Mouse (Mus musculus): ENCODE results near the gene Mlh3. TPM values are rescaled to one million over a fixed set of nuclear protein-coding genes. Genes with fewer than 3 reads are reported as not detected.

The Mlh3 gene
- polyA plus RNA-seq, 1 experiment from 2014 or later, result 11.8 TPM

- Histone ChIP-seq H3K4me3 (ENCODE audit: low read depth, low read length) (no peak overlapping the region), H3K9me3 (ENCODE audit: control insufficient read depth, low read length) (no peaks in the 10 kb centered on the region), H3K4me1 (ENCODE audit: control insufficient read depth, insufficient read depth, low read length) (no peaks in the 10 kb centered on the region), H3K9ac (replicated peaks; ENCODE audit: low read depth, low read length) (no peak overlapping the region), H3K36me3 (ENCODE audit: control insufficient read depth, insufficient read depth, low read length) (peaks cover 36% of the 10 kb centered on the region), H3K27ac (ENCODE audit: low read depth, low read length) (no peak overlapping the region), H3K4me2 (ENCODE audit: low read depth, low read length) (no peak overlapping the region), H3K27me3 (ENCODE audit: control insufficient read depth, insufficient read depth, low read length) (no peaks in the 10 kb centered on the region)
- WGBS, result 85% methylated on average over 7 of the region's 7 CpGs
- ATAC-seq (ENCODE audit: low read depth), result no peak
These were observed 43.2 kb downstream of the Mlh3 start for GRCm38 (mm10) chr12:85227227-85227626.

GRCm38 (mm10) chr12:85219905-85220290, 50.5 kb downstream of the Mlh3 start:
- H3K36me3 ChIP-seq (ENCODE audit: control insufficient read depth, insufficient read depth, low read length), result peaks cover 20% of the 10 kb centered on the region
- H3K9ac ChIP-seq (replicated peaks; ENCODE audit: low read depth, low read length), result peak overlapping the region; percentile 66
- H3K9me3 ChIP-seq (ENCODE audit: control insufficient read depth, low read length), result no peaks in the 10 kb centered on the region
- no peaks in the 10 kb centered on the region for H3K27me3 ChIP-seq (ENCODE audit: control insufficient read depth, insufficient read depth, low read length)
- peak overlapping the region; percentile 72 for H3K4me3 ChIP-seq (ENCODE audit: low read depth, low read length)
- H3K4me1 ChIP-seq (ENCODE audit: control insufficient read depth, insufficient read depth, low read length), result peaks cover 16% of the 10 kb centered on the region
- peak overlapping the region; percentile 93 for H3K4me2 ChIP-seq (ENCODE audit: low read depth, low read length)
- peak overlapping the region; percentile 69 for H3K27ac ChIP-seq (ENCODE audit: low read depth, low read length)
- WGBS, result 7% methylated on average over 12 of the region's 12 CpGs
- no peak; the same call in 1 of the 2 replicates for ATAC-seq (ENCODE audit: low read depth)

GRCm38 (mm10) chr12:85219236-85219904, 51.0 kb downstream of the Mlh3 start, which contains the start of gene Eif2b2:
Eif2b2 (plus strand) TSS chr12:85219481.
- under 1% methylated on average over 54 of the region's 54 CpGs for WGBS
- ATAC-seq (ENCODE audit: low read depth), result peak; percentile 99
- Histone ChIP-seq H3K36me3 (ENCODE audit: control insufficient read depth, insufficient read depth, low read length) (peaks cover 15% of the 10 kb centered on the region), H3K9me3 (ENCODE audit: control insufficient read depth, low read length) (no peaks in the 10 kb centered on the region), H3K27me3 (ENCODE audit: control insufficient read depth, insufficient read depth, low read length) (no peaks in the 10 kb centered on the region), H3K9ac (replicated peaks; ENCODE audit: low read depth, low read length) (peak within 1 kb of the TSS; percentile 66), H3K27ac (ENCODE audit: low read depth, low read length) (peak within 1 kb of the TSS; percentile 69), H3K4me3 (ENCODE audit: low read depth, low read length) (peak within 1 kb of the TSS; percentile 72), H3K4me1 (ENCODE audit: control insufficient read depth, insufficient read depth, low read length) (peaks cover 16% of the 10 kb centered on the region), H3K4me2 (ENCODE audit: low read depth, low read length) (peak within 1 kb of the TSS; percentile 93)

- WGBS, result 88% methylated on average over 2 of the region's 2 CpGs
- ATAC-seq (ENCODE audit: low read depth), result no peak
These were observed 52.6 kb downstream of the Mlh3 start for GRCm38 (mm10) chr12:85217733-85218310.

GRCm38 (mm10) chr12:85215031-85215430, 55.4 kb downstream of the Mlh3 start:
- H3K4me3 ChIP-seq (ENCODE audit: low read depth, low read length), result no peak overlapping the region
- no peaks in the 10 kb centered on the region for H3K9me3 ChIP-seq (ENCODE audit: control insufficient read depth, low read length)
- peaks cover 5% of the 10 kb centered on the region for H3K4me1 ChIP-seq (ENCODE audit: control insufficient read depth, insufficient read depth, low read length)
- WGBS, result 87% methylated on average over 5 of the region's 5 CpGs
- H3K27ac ChIP-seq (ENCODE audit: low read depth, low read length), result no peak overlapping the region
- ATAC-seq (ENCODE audit: low read depth), result no peak
- H3K36me3 ChIP-seq (ENCODE audit: control insufficient read depth, insufficient read depth, low read length), result no peaks in the 10 kb centered on the region
- no peaks in the 10 kb centered on the region for H3K27me3 ChIP-seq (ENCODE audit: control insufficient read depth, insufficient read depth, low read length)
- no peak overlapping the region for H3K9ac ChIP-seq (replicated peaks; ENCODE audit: low read depth, low read length)
- H3K4me2 ChIP-seq (ENCODE audit: low read depth, low read length), result no peak overlapping the region

More at GRCm38 (mm10) chr12:85217733-85218310, 52.6 kb downstream of the Mlh3 start:
- Histone ChIP-seq H3K4me1 (ENCODE audit: control insufficient read depth, insufficient read depth, low read length) (peaks cover 16% of the 10 kb centered on the region), H3K27ac (ENCODE audit: low read depth, low read length) (no peak overlapping the region), H3K9me3 (ENCODE audit: control insufficient read depth, low read length) (no peaks in the 10 kb centered on the region), H3K36me3 (ENCODE audit: control insufficient read depth, insufficient read depth, low read length) (0 out of 2 replicates have a peak, but pooled peaks cover 7% of the 10 kb centered on the region), H3K27me3 (ENCODE audit: control insufficient read depth, insufficient read depth, low read length) (no peaks in the 10 kb centered on the region), H3K9ac (replicated peaks; ENCODE audit: low read depth, low read length) (no peak overlapping the region), H3K4me2 (ENCODE audit: low read depth, low read length) (no peak overlapping the region), H3K4me3 (ENCODE audit: low read depth, low read length) (no peak overlapping the region)

- no peak for ATAC-seq (ENCODE audit: low read depth)
- WGBS, result 33% methylated on average over 7 of the region's 7 CpGs
- no peak overlapping the region for H3K4me2 ChIP-seq (ENCODE audit: low read depth, low read length)
- H3K4me1 ChIP-seq (ENCODE audit: control insufficient read depth, insufficient read depth, low read length), result no peaks in the 10 kb centered on the region
- no peaks in the 10 kb centered on the region for H3K36me3 ChIP-seq (ENCODE audit: control insufficient read depth, insufficient read depth, low read length)
- no peaks in the 10 kb centered on the region for H3K27me3 ChIP-seq (ENCODE audit: control insufficient read depth, insufficient read depth, low read length)
- H3K4me3 ChIP-seq (ENCODE audit: low read depth, low read length), result no peak overlapping the region
- H3K27ac ChIP-seq (ENCODE audit: low read depth, low read length), result no peak overlapping the region
- no peaks in the 10 kb centered on the region for H3K9me3 ChIP-seq (ENCODE audit: control insufficient read depth, low read length)
- no peak overlapping the region for H3K9ac ChIP-seq (replicated peaks; ENCODE audit: low read depth, low read length)
These were observed 61.7 kb downstream of the Mlh3 start for GRCm38 (mm10) chr12:85208687-85209199.

- no peak overlapping the region for H3K9ac ChIP-seq (replicated peaks; ENCODE audit: low read depth, low read length)
- WGBS, result 83% methylated on average over 10 of the region's 10 CpGs
- no peaks in the 10 kb centered on the region for H3K9me3 ChIP-seq (ENCODE audit: control insufficient read depth, low read length)
- ATAC-seq (ENCODE audit: low read depth), result no peak
- H3K4me2 ChIP-seq (ENCODE audit: low read depth, low read length), result no peak overlapping the region
- H3K27ac ChIP-seq (ENCODE audit: low read depth, low read length), result no peak overlapping the region
- H3K4me3 ChIP-seq (ENCODE audit: low read depth, low read length), result no peak overlapping the region
- H3K4me1 ChIP-seq (ENCODE audit: control insufficient read depth, insufficient read depth, low read length), result 0 out of 2 replicates have a peak, but pooled peaks cover 4% of the 10 kb centered on the region
- no peaks in the 10 kb centered on the region for H3K36me3 ChIP-seq (ENCODE audit: control insufficient read depth, insufficient read depth, low read length)
- H3K27me3 ChIP-seq (ENCODE audit: control insufficient read depth, insufficient read depth, low read length), result no peaks in the 10 kb centered on the region
These were observed 65.0 kb downstream of the Mlh3 start for GRCm38 (mm10) chr12:85205425-85205824.

- Histone ChIP-seq H3K36me3 (ENCODE audit: control insufficient read depth, insufficient read depth, low read length) (no peaks in the 10 kb centered on the region), H3K9ac (replicated peaks; ENCODE audit: low read depth, low read length) (no peak overlapping the region), H3K4me1 (ENCODE audit: control insufficient read depth, insufficient read depth, low read length) (0 out of 2 replicates have a peak, but pooled peaks cover 4% of the 10 kb centered on the region), H3K4me2 (ENCODE audit: low read depth, low read length) (no peak overlapping the region), H3K4me3 (ENCODE audit: low read depth, low read length) (no peak overlapping the region), H3K27me3 (ENCODE audit: control insufficient read depth, insufficient read depth, low read length) (no peaks in the 10 kb centered on the region), H3K9me3 (ENCODE audit: control insufficient read depth, low read length) (no peaks in the 10 kb centered on the region), H3K27ac (ENCODE audit: low read depth, low read length) (no peak overlapping the region)
- ATAC-seq (ENCODE audit: low read depth), result no peak
- WGBS, result 55% methylated on average over 8 of the region's 8 CpGs
These were observed 66.3 kb downstream of the Mlh3 start for GRCm38 (mm10) chr12:85204105-85204504.

- no peak overlapping the region for H3K4me2 ChIP-seq (ENCODE audit: low read depth, low read length)
- no peak overlapping the region for H3K9ac ChIP-seq (replicated peaks; ENCODE audit: low read depth, low read length)
- 89% methylated on average over 5 of the region's 5 CpGs for WGBS
- ATAC-seq (ENCODE audit: low read depth), result no peak
- H3K27ac ChIP-seq (ENCODE audit: low read depth, low read length), result no peak overlapping the region
- 0 out of 2 replicates have a peak, but pooled peaks cover 4% of the 10 kb centered on the region for H3K4me1 ChIP-seq (ENCODE audit: control insufficient read depth, insufficient read depth, low read length)
- no peak overlapping the region for H3K4me3 ChIP-seq (ENCODE audit: low read depth, low read length)
- H3K27me3 ChIP-seq (ENCODE audit: control insufficient read depth, insufficient read depth, low read length), result no peaks in the 10 kb centered on the region
- no peaks in the 10 kb centered on the region for H3K36me3 ChIP-seq (ENCODE audit: control insufficient read depth, insufficient read depth, low read length)
- no peaks in the 10 kb centered on the region for H3K9me3 ChIP-seq (ENCODE audit: control insufficient read depth, low read length)
These were observed 66.7 kb downstream of the Mlh3 start for GRCm38 (mm10) chr12:85203699-85204098.

Data from neural tube, embryonic 14.5 days (tissue).